Mouse (Mus musculus): ENCODE data around the gene Mpp3. TPM values are rescaled to one million over a fixed set of nuclear protein-coding genes. Genes with fewer than 3 reads are reported as not detected.
A peak's percentile ranks its signal among the peaks of the same experiment; 100 is the strongest.
"Not testable (repeated sequence)": the region's sequence is repeated elsewhere in the genome, so short reads cannot be mapped to it uniquely, and the experiment has no call there.

Gene Mpp3
- polyA plus RNA-seq, 1 experiment from 2014 or later, result 0.76 TPM

DNA sequence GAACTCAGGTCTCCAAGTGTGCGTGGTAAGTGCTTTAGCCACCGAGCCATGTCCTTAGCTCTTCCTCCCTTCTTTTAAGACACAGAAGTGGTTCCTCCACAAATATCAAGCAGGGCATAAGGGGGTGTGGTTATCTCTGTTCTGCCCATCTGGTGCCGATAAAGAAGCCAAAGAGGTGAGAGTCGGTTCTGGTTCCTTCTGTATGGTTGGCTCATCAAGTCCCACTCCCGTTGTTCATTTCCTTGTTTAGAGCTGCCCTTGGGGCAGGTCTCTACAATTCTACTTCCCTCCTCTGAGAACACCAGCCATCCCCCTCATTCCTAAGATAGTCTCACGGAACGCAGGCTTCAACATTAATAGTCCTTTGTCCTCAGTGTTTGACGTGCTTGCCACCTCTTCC is 34.2 kb downstream of the Mpp3 start:
- Histone ChIP-seq H3K4me2 (ENCODE audit: low read depth, low read length) (peak overlapping the region; percentile 53), H3K4me3 (ENCODE audit: low read depth, low read length) (peak overlapping the region; percentile 6; the same call in 1 of the 2 replicates)
- WGBS (ENCODE audit: insufficient replicate concordance), result 29% methylated on average over 8 of the region's 8 CpGs

GRCm38 (mm10) chr11:101992411-101992810 is 35.9 kb downstream of the Mpp3 start:
- Histone ChIP-seq H3K4me3 (ENCODE audit: low read depth, low read length) (no peak overlapping the region), H3K4me1 (ENCODE audit: control insufficient read depth, low read depth, low read length) (peaks cover 14% of the 10 kb centered on the region), H3K36me3 (ENCODE audit: control insufficient read depth, insufficient read depth) (no peaks in the 10 kb centered on the region), H3K4me2 (ENCODE audit: low read depth, low read length) (no peak overlapping the region), H3K9ac (ENCODE audit: low read depth, low read length) (no peak overlapping the region), H3K27me3 (ENCODE audit: control insufficient read depth, insufficient read depth, low read depth, low read length) (no peaks in the 10 kb centered on the region), H3K27ac (ENCODE audit: low read length) (no peak overlapping the region), H3K9me3 (replicated peaks; ENCODE audit: control insufficient read depth, low read length) (no peaks in the 10 kb centered on the region)
- ATAC-seq (ENCODE audit: low read depth), result no peak
- WGBS (ENCODE audit: insufficient replicate concordance), result 74% methylated on average over 7 of the region's 7 CpGs

More for the DNA sequence above, 34.2 kb downstream of the Mpp3 start:
- Histone ChIP-seq H3K27ac (ENCODE audit: low read length) (peak overlapping the region; percentile 78), H3K4me1 (ENCODE audit: control insufficient read depth, low read depth, low read length) (peaks cover 14% of the 10 kb centered on the region), H3K9ac (ENCODE audit: low read depth, low read length) (no peak overlapping the region; the same call in 1 of the 2 replicates), H3K36me3 (ENCODE audit: control insufficient read depth, insufficient read depth) (no peaks in the 10 kb centered on the region), H3K27me3 (ENCODE audit: control insufficient read depth, insufficient read depth, low read depth, low read length) (no peaks in the 10 kb centered on the region), H3K9me3 (replicated peaks; ENCODE audit: control insufficient read depth, low read length) (no peaks in the 10 kb centered on the region)
- ATAC-seq (ENCODE audit: low read depth), result peak; percentile 94

DNA sequence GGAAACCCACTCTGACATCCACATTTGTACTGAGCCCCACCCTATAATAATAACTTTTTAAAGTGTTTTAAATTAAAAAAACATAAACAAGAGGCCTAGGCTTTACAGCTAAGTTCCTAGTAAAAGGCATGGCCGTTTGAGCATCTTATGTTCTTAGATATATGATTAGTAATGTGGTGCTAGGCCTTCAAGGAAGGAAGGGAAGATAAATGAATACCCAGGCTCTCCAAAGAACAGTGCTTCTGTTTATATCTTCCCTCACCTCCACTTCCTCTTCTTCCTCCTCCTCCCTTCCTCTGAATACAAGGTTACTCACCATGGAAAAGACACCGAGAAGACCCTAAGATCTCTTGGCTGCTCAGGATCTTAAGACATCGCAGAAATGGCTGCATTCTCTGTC is 36.4 kb downstream of the Mpp3 start:
- H3K27ac ChIP-seq (ENCODE audit: low read length), result no peak overlapping the region
- no peak overlapping the region for H3K9ac ChIP-seq (ENCODE audit: low read depth, low read length)
- 48% methylated on average over 3 of the region's 3 CpGs for WGBS (ENCODE audit: insufficient replicate concordance)
- H3K4me3 ChIP-seq (ENCODE audit: low read depth, low read length), result no peak overlapping the region
- ATAC-seq (ENCODE audit: low read depth), result no peak
- no peaks in the 10 kb centered on the region for H3K36me3 ChIP-seq (ENCODE audit: control insufficient read depth, insufficient read depth)
- H3K9me3 ChIP-seq (replicated peaks; ENCODE audit: control insufficient read depth, low read length), result no peaks in the 10 kb centered on the region
- peaks cover 14% of the 10 kb centered on the region for H3K4me1 ChIP-seq (ENCODE audit: control insufficient read depth, low read depth, low read length)
- H3K27me3 ChIP-seq (ENCODE audit: control insufficient read depth, insufficient read depth, low read depth, low read length), result 0 out of 2 replicates have a peak, but pooled peaks cover under 1% of the 10 kb centered on the region
- H3K4me2 ChIP-seq (ENCODE audit: low read depth, low read length), result no peak overlapping the region

DNA sequence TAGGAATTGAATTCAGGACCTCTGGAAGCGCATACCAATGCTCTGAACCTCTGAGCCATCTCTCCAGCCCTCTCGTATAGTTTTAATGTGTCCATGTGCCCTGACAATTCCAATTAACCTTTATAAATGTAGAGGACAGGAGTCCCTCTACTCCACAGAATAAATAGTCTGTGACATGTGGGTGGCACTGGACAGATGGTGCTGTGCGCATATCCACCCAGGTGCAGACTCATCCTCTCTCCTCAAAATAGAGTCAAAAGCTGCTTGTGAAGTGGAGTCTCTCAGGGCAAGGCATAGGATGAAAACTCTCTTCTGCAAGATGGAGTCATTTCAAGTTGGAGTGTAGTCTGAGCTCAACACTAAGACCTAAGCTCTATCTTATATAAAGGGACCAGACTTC is 38.0 kb downstream of the Mpp3 start:
- ATAC-seq (ENCODE audit: low read depth), result no peak
- Histone ChIP-seq H3K36me3 (ENCODE audit: control insufficient read depth, insufficient read depth) (no peaks in the 10 kb centered on the region), H3K27ac (ENCODE audit: low read length) (no peak overlapping the region), H3K4me3 (ENCODE audit: low read depth, low read length) (no peak overlapping the region), H3K9ac (ENCODE audit: low read depth, low read length) (no peak overlapping the region), H3K4me1 (ENCODE audit: control insufficient read depth, low read depth, low read length) (peaks cover 19% of the 10 kb centered on the region), H3K4me2 (ENCODE audit: low read depth, low read length) (no peak overlapping the region), H3K27me3 (ENCODE audit: control insufficient read depth, insufficient read depth, low read depth, low read length) (peaks cover 5% of the 10 kb centered on the region), H3K9me3 (replicated peaks; ENCODE audit: control insufficient read depth, low read length) (no peaks in the 10 kb centered on the region)
- 72% methylated on average over 3 of the region's 3 CpGs for whole genome bisulfite sequencing (ENCODE audit: insufficient replicate concordance)

DNA sequence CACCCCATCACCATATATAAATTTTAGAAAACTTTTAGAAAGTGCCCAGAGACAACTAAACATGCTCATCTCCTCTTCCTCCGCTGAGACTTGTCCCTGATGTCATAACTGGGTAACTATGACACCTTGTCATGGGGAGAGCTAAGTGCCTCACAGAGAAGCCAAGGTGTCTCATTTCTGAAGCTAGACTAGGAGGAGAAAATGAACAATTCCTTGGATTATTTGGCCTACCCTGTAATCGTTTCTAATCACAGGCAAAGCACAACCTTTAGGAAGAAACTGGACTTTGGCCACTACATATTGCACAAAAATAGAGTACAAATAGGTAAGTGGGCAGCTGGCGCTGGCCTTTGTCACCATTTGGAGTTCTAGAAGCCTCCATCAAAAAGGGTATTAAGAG is 41.3 kb downstream of the Mpp3 start, which contains the start of gene Dusp3:
TSS of gene Dusp3 (minus strand) at position 101 of the 400 bp plus-strand sequence.
- no peak for ATAC-seq (ENCODE audit: low read depth)
- 56% methylated on average over 3 of the region's 3 CpGs for WGBS (ENCODE audit: insufficient replicate concordance)
- Histone ChIP-seq H3K4me3 (ENCODE audit: low read depth, low read length) (no peak within 1 kb of the TSS), H3K36me3 (ENCODE audit: control insufficient read depth, insufficient read depth) (no peaks in the 10 kb centered on the region), H3K9ac (ENCODE audit: low read depth, low read length) (no peak within 1 kb of the TSS), H3K4me1 (ENCODE audit: control insufficient read depth, low read depth, low read length) (peaks cover 20% of the 10 kb centered on the region), H3K9me3 (replicated peaks; ENCODE audit: control insufficient read depth, low read length) (no peaks in the 10 kb centered on the region), H3K27me3 (ENCODE audit: control insufficient read depth, insufficient read depth, low read depth, low read length) (peaks cover 20% of the 10 kb centered on the region), H3K4me2 (ENCODE audit: low read depth, low read length) (no peak within 1 kb of the TSS), H3K27ac (ENCODE audit: low read length) (no peak within 1 kb of the TSS)

DNA sequence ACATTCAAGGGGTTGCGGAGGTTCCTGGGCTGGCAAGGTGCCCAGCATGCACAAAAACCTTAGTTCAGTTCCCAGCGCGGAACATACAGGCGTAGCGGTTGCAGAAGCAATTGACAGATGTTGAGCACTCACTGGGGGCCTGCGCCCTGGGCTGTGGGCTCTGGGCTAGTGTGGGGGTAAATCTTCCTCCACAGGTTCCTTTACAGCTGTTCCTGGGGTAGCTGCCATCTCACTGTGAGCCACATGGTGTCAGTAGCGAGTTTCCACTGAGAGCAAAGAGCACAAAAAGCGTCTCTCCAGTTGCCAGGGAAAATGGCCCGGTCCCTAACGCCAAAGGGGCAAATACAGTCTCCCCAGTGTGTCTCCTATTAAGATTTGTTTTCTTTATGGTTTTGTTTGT is 42.3 kb downstream of the Mpp3 start:
- H3K9ac ChIP-seq (ENCODE audit: low read depth, low read length), result no peak overlapping the region
- H3K4me3 ChIP-seq (ENCODE audit: low read depth, low read length), result no peak overlapping the region
- no peak for ATAC-seq (ENCODE audit: low read depth)
- no peak overlapping the region for H3K4me2 ChIP-seq (ENCODE audit: low read depth, low read length)
- H3K27ac ChIP-seq (ENCODE audit: low read length), result no peak overlapping the region
- WGBS (ENCODE audit: insufficient replicate concordance), result 10% methylated on average over 10 of the region's 10 CpGs
- H3K4me1 ChIP-seq (ENCODE audit: control insufficient read depth, low read depth, low read length), result peaks cover 20% of the 10 kb centered on the region
- no peaks in the 10 kb centered on the region for H3K9me3 ChIP-seq (replicated peaks; ENCODE audit: control insufficient read depth, low read length)
- H3K27me3 ChIP-seq (ENCODE audit: control insufficient read depth, insufficient read depth, low read depth, low read length), result peaks cover 20% of the 10 kb centered on the region
- no peaks in the 10 kb centered on the region for H3K36me3 ChIP-seq (ENCODE audit: control insufficient read depth, insufficient read depth)

DNA sequence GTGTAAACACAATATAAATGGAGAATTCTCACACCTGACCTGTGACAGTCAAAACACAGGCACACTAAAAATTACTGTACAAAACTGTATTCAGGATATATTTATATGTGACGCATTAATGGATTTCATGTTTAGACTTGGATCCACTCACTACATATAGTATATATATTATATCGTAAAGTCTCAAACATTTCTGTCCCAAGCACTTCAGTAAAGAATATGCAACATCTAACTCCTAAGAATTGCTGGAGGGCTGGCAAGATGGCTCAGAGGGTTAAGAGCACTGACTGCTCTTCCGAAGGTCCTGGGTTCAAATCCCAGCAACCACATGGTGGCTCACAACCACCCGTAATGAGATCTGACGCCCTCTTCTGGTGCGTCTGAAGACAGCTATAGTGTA is 42.8 kb downstream of the Mpp3 start:
- H3K4me3 ChIP-seq (ENCODE audit: low read depth, low read length); H3K9me3 ChIP-seq (replicated peaks; ENCODE audit: control insufficient read depth, low read length); ATAC-seq (ENCODE audit: low read depth); H3K9ac ChIP-seq (ENCODE audit: low read depth, low read length); H3K4me2 ChIP-seq (ENCODE audit: low read depth, low read length); H3K36me3 ChIP-seq (ENCODE audit: control insufficient read depth, insufficient read depth); H3K27ac ChIP-seq (ENCODE audit: low read length): not testable (repeated sequence)
- Histone ChIP-seq H3K4me1 (ENCODE audit: control insufficient read depth, low read depth, low read length) (peaks cover 20% of the 10 kb centered on the region), H3K27me3 (ENCODE audit: control insufficient read depth, insufficient read depth, low read depth, low read length) (peaks cover 20% of the 10 kb centered on the region)
- WGBS (ENCODE audit: insufficient replicate concordance), result 57% methylated on average over 6 of the region's 6 CpGs

DNA sequence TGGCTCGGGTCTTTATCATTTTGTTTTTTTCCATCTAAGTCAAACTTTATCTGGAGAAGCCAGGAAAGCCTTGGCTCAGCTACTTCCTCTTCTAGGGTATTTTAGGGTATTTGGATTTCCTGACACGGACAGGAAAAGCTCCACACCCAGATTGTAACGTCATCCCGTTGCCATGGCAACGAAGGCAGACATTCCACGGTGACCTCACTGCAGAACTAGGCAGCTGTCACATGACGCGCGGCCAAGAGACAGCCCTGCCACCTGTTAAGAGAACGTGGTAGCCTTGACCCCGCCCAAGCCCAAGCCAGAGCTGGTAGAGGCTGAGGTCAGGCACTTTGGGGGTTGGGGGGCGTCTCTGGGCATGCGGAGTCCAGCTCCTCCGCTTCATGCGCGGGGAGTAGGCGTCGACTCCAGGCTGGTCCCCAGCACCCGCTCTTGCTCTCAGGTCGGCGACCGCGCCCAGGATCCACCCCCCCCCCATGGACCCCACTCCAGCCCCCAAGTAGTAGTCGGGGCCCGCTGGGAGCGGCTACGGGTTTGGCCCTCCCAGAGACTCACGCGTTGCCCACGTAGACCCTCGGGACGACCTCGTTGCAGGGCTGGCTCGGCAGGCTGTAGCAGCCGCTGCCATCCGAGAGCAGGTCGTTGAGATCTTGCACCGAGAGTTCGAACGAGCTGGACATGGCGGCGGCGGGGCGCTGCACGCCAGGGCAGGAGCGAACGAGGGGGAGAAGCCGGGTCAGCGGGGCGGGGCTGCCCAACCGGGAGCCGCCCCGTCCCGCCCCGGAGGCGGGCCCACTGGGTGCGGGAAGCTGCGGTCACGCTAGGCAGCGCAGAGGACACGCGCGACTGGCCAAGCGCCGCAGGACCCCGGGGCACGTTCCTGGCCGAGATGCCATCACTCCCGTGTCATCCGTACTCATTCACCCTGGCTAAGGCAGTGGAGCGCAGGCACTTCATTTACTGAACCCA is 43.9 kb downstream of the Mpp3 start, which contains the start of gene Cfap97d1:
TSS of gene Cfap97d1 (plus strand) at position 226 of the 972 bp plus-strand sequence.
- peak within 1 kb of the TSS; percentile 65 for H3K4me3 ChIP-seq (ENCODE audit: low read depth, low read length)
- peak within 1 kb of the TSS; percentile 91 for H3K4me2 ChIP-seq (ENCODE audit: low read depth, low read length)
- no peaks in the 10 kb centered on the region for H3K9me3 ChIP-seq (replicated peaks; ENCODE audit: control insufficient read depth, low read length)
- H3K4me1 ChIP-seq (ENCODE audit: control insufficient read depth, low read depth, low read length), result peaks cover 20% of the 10 kb centered on the region
- no peaks in the 10 kb centered on the region for H3K36me3 ChIP-seq (ENCODE audit: control insufficient read depth, insufficient read depth)
- peaks cover 20% of the 10 kb centered on the region for H3K27me3 ChIP-seq (ENCODE audit: control insufficient read depth, insufficient read depth, low read depth, low read length)
- H3K9ac ChIP-seq (ENCODE audit: low read depth, low read length), result peak within 1 kb of the TSS; percentile 63
- peak; percentile 86 for ATAC-seq (ENCODE audit: low read depth)
- peak within 1 kb of the TSS; percentile 69 for H3K27ac ChIP-seq (ENCODE audit: low read length)
- WGBS (ENCODE audit: insufficient replicate concordance), result under 1% methylated on average over 71 of the region's 71 CpGs

DNA sequence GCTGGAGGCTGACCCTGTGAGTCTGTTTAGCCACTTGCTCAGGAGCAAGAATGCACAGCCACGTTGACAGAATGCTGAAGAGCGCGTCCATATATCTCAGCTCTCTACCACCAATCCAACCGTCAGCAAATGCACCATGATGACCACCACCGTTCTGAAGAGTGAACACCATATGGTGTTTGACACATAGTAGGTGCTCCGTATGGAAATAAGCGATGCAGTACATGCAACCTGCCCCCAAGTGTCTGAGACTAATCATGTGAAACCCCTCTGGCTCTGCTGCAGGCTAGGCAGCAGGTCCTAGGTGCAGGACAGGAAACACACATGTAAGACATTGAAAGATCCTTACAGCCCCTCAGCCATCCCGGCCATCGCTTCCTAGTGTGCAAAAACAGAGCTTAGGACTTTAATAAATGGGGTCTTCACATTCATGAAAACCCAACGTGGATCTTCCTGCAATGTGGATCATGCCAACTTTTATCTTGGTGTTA is 44.8 kb downstream of the Mpp3 start:
- WGBS (ENCODE audit: insufficient replicate concordance), result 35% methylated on average over 10 of the region's 10 CpGs
- H3K36me3 ChIP-seq (ENCODE audit: control insufficient read depth, insufficient read depth), result no peaks in the 10 kb centered on the region
- peaks cover 20% of the 10 kb centered on the region for H3K4me1 ChIP-seq (ENCODE audit: control insufficient read depth, low read depth, low read length)
- H3K4me3 ChIP-seq (ENCODE audit: low read depth, low read length), result no peak overlapping the region
- H3K4me2 ChIP-seq (ENCODE audit: low read depth, low read length), result peak overlapping the region; percentile 91; the same call in 1 of the 2 replicates
- H3K9me3 ChIP-seq (replicated peaks; ENCODE audit: control insufficient read depth, low read length), result no peaks in the 10 kb centered on the region
- no peak for ATAC-seq (ENCODE audit: low read depth)
- H3K27me3 ChIP-seq (ENCODE audit: control insufficient read depth, insufficient read depth, low read depth, low read length), result peaks cover 20% of the 10 kb centered on the region
- no peak overlapping the region for H3K9ac ChIP-seq (ENCODE audit: low read depth, low read length)
- H3K27ac ChIP-seq (ENCODE audit: low read length), result peak overlapping the region; percentile 51; the same call in 1 of the 2 replicates

Data from liver, embryonic 16.5 days (tissue).